Mouse (Mus musculus) kidney, postnatal 14 days (tissue): ENCODE measurements around the gene Trim43a.
"Not testable (repeated sequence)": the region's sequence is repeated elsewhere in the genome, so short reads cannot be mapped to it uniquely, and the experiment has no call there.

ENCODE experiments used
- DNase-seq: peaks from one replicate; pipeline ENCODE4 v3.0.0; 2022; ENCODE audit warnings: mixed read lengths

The Trim43a gene

GRCm38 (mm10) chr9:88580591-88580990 is at the start of gene Trim43a:
Gene Trim43a (plus strand): TSS chr9:88580891.
- DNase-seq: not testable (repeated sequence)

GRCm38 (mm10) chr9:88534093-88534492 is 46.6 kb upstream of the Trim43a start:
- no peak for DNase-seq

- no peak for DNase-seq
Observed at GRCm38 (mm10) chr9:88539546-88540224, 41.0 kb upstream of the Trim43a start.

GRCm38 (mm10) chr9:88542816-88543215 is 37.9 kb upstream of the Trim43a start:
- DNase-seq: peak; percentile 44

- peak; percentile 29 for DNase-seq
Observed at GRCm38 (mm10) chr9:88545534-88545933, 35.2 kb upstream of the Trim43a start.

GRCm38 (mm10) chr9:88546166-88546565 is 34.5 kb upstream of the Trim43a start:
- DNase-seq: peak; percentile 33

- no peak for DNase-seq
Observed at GRCm38 (mm10) chr9:88546657-88547056, 34.0 kb upstream of the Trim43a start.

GRCm38 (mm10) chr9:88547270-88547669 is 33.4 kb upstream of the Trim43a start:
- peak; percentile 53 for DNase-seq

- peak; percentile 86 for DNase-seq
Observed at GRCm38 (mm10) chr9:88547851-88548613, 32.7 kb upstream of the Trim43a start, which contains the start of gene Zfp949. Gene Zfp949 (plus strand): TSS chr9:88548020.

- DNase-seq: no peak
Observed at GRCm38 (mm10) chr9:88548614-88548945, 32.1 kb upstream of the Trim43a start.

GRCm38 (mm10) chr9:88553071-88553470 is 27.6 kb upstream of the Trim43a start:
- no peak for DNase-seq

- no peak for DNase-seq
Observed at GRCm38 (mm10) chr9:88558146-88558545, 22.5 kb upstream of the Trim43a start.

GRCm38 (mm10) chr9:88561476-88561875 is 19.2 kb upstream of the Trim43a start:
- not testable (repeated sequence) for DNase-seq

- not testable (repeated sequence) for DNase-seq
Observed at GRCm38 (mm10) chr9:88570471-88570870, 10.2 kb upstream of the Trim43a start.

- not testable (repeated sequence) for DNase-seq
Observed at GRCm38 (mm10) chr9:88593708-88594107, 13.0 kb downstream of the Trim43a start.

GRCm38 (mm10) chr9:88599206-88600162 is 18.8 kb downstream of the Trim43a start:
- peak; percentile 100 for DNase-seq

- not testable (repeated sequence) for DNase-seq
Observed at GRCm38 (mm10) chr9:88625803-88626514, 45.3 kb downstream of the Trim43a start.

- DNase-seq: not testable (repeated sequence)
Observed at GRCm38 (mm10) chr9:88638125-88638524, 57.4 kb downstream of the Trim43a start.
